Mouse (Mus musculus): ENCODE results near the gene Med13. TPM values are rescaled to one million over a fixed set of nuclear protein-coding genes. Genes with fewer than 3 reads are reported as not detected.

The Med13 gene
- polyA plus RNA-seq, 1 experiment = 13.6 TPM

DNA sequence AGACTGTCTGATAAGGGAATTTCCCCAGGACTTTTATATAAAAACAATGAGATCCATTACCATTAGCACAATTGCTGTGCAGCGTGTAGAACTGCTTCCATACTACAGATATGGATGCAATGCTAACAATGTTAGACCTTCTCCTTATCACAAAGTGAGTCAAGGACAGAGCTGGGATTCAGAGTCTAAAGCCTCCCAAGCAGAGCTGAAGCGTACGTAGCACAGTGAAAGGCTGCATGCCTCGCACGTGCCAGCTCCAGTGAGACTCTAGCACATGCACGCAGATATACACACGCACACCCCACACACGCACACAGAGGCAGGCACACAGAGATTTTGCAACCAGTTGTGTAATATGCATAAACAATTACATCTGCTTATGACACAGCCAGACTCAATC lies 71.7 kb downstream of the Med13 start:
- Histone ChIP-seq H3K4me1 (ENCODE audit: control insufficient read depth, insufficient read depth, insufficient read length, low read length) (no peaks in the 10 kb centered on the region; the same call in 1 of the 2 replicates), H3K27ac (replicated peaks; ENCODE audit: low read depth, low read length) (no peak overlapping the region; the same call in 1 of the 2 replicates), H3K4me3 (ENCODE audit: insufficient read depth, low read depth, low read length) (no peak overlapping the region)

DNA sequence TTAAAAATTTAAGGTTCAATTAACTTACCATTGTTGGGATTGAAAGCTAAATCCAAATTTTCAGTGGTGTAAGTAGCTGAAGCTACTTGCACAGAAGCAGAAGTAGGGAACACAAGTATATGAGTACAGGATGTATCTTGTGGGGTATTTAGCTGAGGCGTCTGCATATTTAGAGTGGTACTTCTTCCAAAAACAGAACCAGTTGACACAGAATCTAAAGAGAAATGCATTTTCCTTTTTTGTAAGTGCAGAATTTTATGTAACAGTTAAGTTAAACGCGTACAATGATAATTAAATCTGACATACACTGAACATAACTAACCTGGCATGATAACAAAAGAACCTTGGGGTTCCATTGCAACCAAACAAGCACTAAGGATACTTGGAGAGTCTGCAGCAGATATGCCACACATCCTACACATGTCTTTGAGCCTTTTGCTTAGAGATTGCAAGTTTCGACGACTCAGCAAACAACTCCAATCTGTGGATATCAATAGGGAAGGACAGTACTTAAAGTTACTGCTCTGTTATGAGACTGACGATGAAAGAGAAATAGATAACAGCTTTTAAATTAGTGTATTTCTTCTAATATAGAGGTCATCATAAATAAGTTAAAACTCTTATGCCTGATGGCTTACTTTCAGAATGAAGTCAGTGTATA lies 78.8 kb downstream of the Med13 start:
- H3K4me3 ChIP-seq (ENCODE audit: insufficient read depth, low read depth, low read length) = no peak overlapping the region
- H3K27ac ChIP-seq (replicated peaks; ENCODE audit: low read depth, low read length) = no peak overlapping the region
- no peaks in the 10 kb centered on the region for H3K4me1 ChIP-seq (ENCODE audit: control insufficient read depth, insufficient read depth, insufficient read length, low read length)

- H3K27ac ChIP-seq (replicated peaks; ENCODE audit: low read depth, low read length) = peak within 1 kb of the TSS; percentile 64
These were observed 99.8 kb downstream of the Med13 start, which contains the start of gene Ints2 for GRCm38 (mm10) chr11:86257460-86258076. Ints2 (minus strand) TSS chr11:86257575.

DNA sequence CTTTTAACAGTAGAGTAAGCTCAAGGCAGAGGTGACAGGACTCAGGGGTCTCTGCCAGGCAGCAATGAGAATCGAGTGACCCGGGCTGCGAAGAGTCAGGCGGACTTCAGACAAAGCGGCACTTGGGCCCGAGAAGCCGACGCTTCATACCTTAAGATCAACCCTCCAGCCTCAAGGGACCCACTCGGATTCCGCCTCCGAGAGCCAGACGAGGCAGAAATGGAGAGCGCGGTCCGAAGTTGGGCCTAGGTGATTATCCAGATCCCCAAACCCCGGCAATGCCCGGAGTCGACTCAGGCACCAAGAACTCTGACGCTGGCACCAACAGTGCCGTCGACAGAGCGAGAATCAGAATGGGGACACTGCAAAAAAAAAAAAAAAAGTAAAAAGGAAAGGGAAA lies 100.3 kb downstream of the Med13 start:
- Histone ChIP-seq H3K4me1 (ENCODE audit: control insufficient read depth, insufficient read depth, insufficient read length, low read length) (0 out of 2 replicates have a peak, but pooled peaks cover 2% of the 10 kb centered on the region), H3K27ac (replicated peaks; ENCODE audit: low read depth, low read length) (peak overlapping the region; percentile 13), H3K4me3 (ENCODE audit: insufficient read depth, low read depth, low read length) (peak overlapping the region; percentile 79)

More at GRCm38 (mm10) chr11:86257460-86258076, 99.8 kb downstream of the Med13 start, which contains the start of gene Ints2:
- peak within 1 kb of the TSS; percentile 79 for H3K4me3 ChIP-seq (ENCODE audit: insufficient read depth, low read depth, low read length)
- 0 out of 2 replicates have a peak, but pooled peaks cover 2% of the 10 kb centered on the region for H3K4me1 ChIP-seq (ENCODE audit: control insufficient read depth, insufficient read depth, insufficient read length, low read length)

- no peak overlapping the region for H3K4me3 ChIP-seq (ENCODE audit: insufficient read depth, low read depth, low read length)
- H3K27ac ChIP-seq (replicated peaks; ENCODE audit: low read depth, low read length) = no peak overlapping the region
These were observed 104.1 kb downstream of the Med13 start for GRCm38 (mm10) chr11:86253342-86253741.

DNA sequence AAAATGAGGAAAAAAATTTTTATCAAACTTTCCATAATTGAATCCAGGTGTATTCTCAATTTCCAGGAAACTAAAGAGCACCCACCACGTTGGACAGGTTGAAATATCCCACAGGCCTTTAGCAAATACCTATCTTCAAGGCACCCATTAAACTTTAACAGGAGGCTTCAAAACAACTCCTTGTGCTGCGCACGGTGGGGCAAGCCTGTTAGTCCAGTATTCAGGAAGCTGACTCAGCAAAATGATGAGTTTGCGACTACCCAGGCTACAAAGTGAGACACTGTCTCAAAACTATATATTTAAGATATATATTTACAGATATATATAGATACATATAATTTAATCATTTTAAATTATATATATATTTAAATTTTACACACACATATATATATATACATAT lies 125.0 kb downstream of the Med13 start:
- Histone ChIP-seq H3K27ac (replicated peaks; ENCODE audit: low read depth, low read length) (no peak overlapping the region), H3K4me1 (ENCODE audit: control insufficient read depth, insufficient read depth, insufficient read length, low read length) (no peaks in the 10 kb centered on the region), H3K4me3 (ENCODE audit: insufficient read depth, low read depth, low read length) (no peak overlapping the region)

More at GRCm38 (mm10) chr11:86253342-86253741, 104.1 kb downstream of the Med13 start:
- 0 out of 2 replicates have a peak, but pooled peaks cover 2% of the 10 kb centered on the region for H3K4me1 ChIP-seq (ENCODE audit: control insufficient read depth, insufficient read depth, insufficient read length, low read length)

- no peak overlapping the region for H3K4me3 ChIP-seq (ENCODE audit: insufficient read depth, low read depth, low read length)
- no peaks in the 10 kb centered on the region for H3K4me1 ChIP-seq (ENCODE audit: control insufficient read depth, insufficient read depth, insufficient read length, low read length)
- H3K27ac ChIP-seq (replicated peaks; ENCODE audit: low read depth, low read length) = no peak overlapping the region
These were observed 125.5 kb downstream of the Med13 start for GRCm38 (mm10) chr11:86231781-86232350.

DNA sequence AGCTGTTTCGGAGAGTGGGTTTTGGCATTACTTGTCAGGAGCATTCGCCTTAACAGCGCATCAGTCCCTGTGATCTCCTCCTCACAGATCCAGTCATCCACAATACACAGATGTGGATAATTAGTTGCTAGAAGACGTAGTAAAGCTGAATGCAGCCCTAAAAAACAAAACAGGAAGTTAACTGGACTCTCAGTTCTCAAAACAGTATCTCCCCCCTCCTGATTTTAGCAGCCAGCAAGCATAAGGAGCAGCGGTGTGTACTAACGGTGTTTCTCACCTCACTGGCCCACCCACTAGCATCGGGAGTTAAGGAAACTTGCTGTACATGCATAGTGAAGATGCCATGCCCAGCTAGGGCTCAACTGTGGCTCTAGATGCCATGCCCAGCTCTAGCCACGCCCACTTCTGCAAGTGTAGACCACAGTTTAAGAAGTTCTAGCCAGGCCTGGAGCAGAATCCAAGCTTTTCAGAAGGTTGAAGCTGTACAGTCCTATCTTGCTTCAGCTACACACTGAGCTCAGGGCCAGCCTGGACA lies 130.7 kb downstream of the Med13 start:
- H3K4me3 ChIP-seq (ENCODE audit: insufficient read depth, low read depth, low read length) = no peak overlapping the region
- H3K4me1 ChIP-seq (ENCODE audit: control insufficient read depth, insufficient read depth, insufficient read length, low read length) = no peaks in the 10 kb centered on the region
- no peak overlapping the region for H3K27ac ChIP-seq (replicated peaks; ENCODE audit: low read depth, low read length)

DNA sequence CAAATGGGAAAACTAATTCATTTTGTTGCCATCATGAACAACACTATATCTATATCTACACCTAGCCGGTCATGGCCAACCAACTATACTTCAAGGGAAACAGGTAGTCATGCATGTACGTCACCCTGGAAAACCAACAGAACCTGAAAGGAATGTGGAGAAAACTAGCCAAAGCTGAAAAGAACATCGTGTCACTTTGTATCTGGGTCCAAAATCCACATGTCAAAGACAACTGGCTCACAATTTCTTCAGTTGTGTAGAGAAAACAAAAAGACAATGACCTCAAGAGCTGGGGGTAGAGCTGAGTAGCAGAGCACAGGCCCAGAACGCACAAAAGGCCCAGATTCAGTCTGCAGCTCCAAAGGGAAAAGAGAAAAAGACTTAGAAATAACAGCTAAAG lies 131.6 kb downstream of the Med13 start:
- no peak overlapping the region for H3K27ac ChIP-seq (replicated peaks; ENCODE audit: low read depth, low read length)

More for the DNA sequence above, 131.6 kb downstream of the Med13 start:
- H3K4me3 ChIP-seq (ENCODE audit: insufficient read depth, low read depth, low read length) = no peak overlapping the region
- H3K4me1 ChIP-seq (ENCODE audit: control insufficient read depth, insufficient read depth, insufficient read length, low read length) = no peaks in the 10 kb centered on the region

Other genes with a start within 250 kb of the Med13 start
- gene Brip1, start 156.4 kb downstream of the Med13 start, polyA plus RNA-seq (2012; ENCODE audit: insufficient read depth, insufficient read length, missing spikeins) = 0.20 TPM in 1 of 2 replicates, not detected in the other
- gene Ints2, start 100.0 kb downstream of the Med13 start, polyA plus RNA-seq (2012; ENCODE audit: insufficient read depth, insufficient read length, missing spikeins) = 8.3 and 16.2 TPM in 2 replicates
- 29.9 and 34.6 TPM in 2 replicates for gene Rnft1, start 127.1 kb upstream of the Med13 start, polyA plus RNA-seq (2012; ENCODE audit: insufficient read depth, insufficient read length, missing spikeins)
- 42.7 and 44.0 TPM in 2 replicates for gene Rps6kb1, start 187.2 kb upstream of the Med13 start, polyA plus RNA-seq (2012; ENCODE audit: insufficient read depth, insufficient read length, missing spikeins)
- 7.5 and 9.3 TPM in 2 replicates for gene Tubd1, start 187.4 kb upstream of the Med13 start, polyA plus RNA-seq (2012; ENCODE audit: insufficient read depth, insufficient read length, missing spikeins)

Data from brown adipose tissue, adult 24 weeks (tissue).